ENCODE assay signal across 13 mouse cellular contexts in the genomic region with DNA sequence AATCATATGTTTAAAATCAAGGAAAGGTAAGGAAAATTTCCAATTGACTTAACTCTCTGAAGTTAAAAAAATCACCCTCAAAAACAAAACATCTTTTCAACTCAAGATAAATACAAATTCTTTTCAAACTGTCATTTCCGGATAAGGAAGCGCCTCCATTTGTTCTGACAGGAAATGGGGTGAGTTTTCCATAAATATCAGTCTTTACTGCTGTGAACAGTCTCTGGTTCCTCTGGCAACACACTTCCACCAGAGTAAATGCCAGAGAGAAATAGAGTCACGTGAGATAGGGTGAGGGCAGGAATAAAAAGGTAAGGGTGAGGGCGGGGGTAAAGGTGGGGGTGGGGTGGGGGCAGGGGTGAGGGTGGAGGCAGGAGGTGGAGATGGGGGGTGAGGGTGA.
"Had no signal": no experiment of that assay in that cellular context is flagged by ENCODE, and none has a peak within 500 bp of the region (broad histone marks: within the 10 kb centered on the region; RNA-seq: fewer than 3 reads in every experiment).

No protein-coding gene starts in this region.

- H3K9me3 ChIP-seq: limb, embryonic 13.5 days; midbrain, embryonic 10.5 days; neural tube, embryonic 12.5 days had no signal

- H3K27me3 ChIP-seq: limb, embryonic 13.5 days; neural tube, embryonic 12.5 days had no signal

- DNase-seq: kidney, adult 9 months; left cerebral cortex, postnatal 4 days; lung, adult 2 months; lung, postnatal 4 days; midbrain, embryonic 14.5 days; thymus, postnatal 25 days had no signal

- H3K4me3 ChIP-seq: limb, embryonic 13.5 days; midbrain, embryonic 10.5 days; myocyte; neural tube, embryonic 12.5 days had no signal

- H3K36me3 ChIP-seq: limb, embryonic 13.5 days; midbrain, embryonic 10.5 days; neural tube, embryonic 12.5 days had no signal

- H3K9ac ChIP-seq: limb, embryonic 13.5 days; liver, embryonic 14.5 days; neural tube, embryonic 12.5 days had no signal

- ATAC-seq: intestine, embryonic 16.5 days had no signal

- H3K27ac ChIP-seq: liver, embryonic 14.5 days; midbrain, embryonic 10.5 days; neural tube, embryonic 12.5 days; stomach, postnatal 0 days had no signal

- H3K4me2 ChIP-seq: limb, embryonic 13.5 days; neural tube, embryonic 12.5 days had no signal
